Mouse (Mus musculus): Measurements from ENCODE around the gene Trim11.

Trim11 gene

GRCm38 (mm10) chr11:58981541-58982447 lies 3.9 kb downstream of the Trim11 start:
- DNase-seq: no peak

GRCm38 (mm10) chr11:58982471-58983097 lies 4.7 kb downstream of the Trim11 start:
- DNase-seq: no peak

GRCm38 (mm10) chr11:58983691-58984341 lies 5.9 kb downstream of the Trim11 start:
- no peak for DNase-seq

GRCm38 (mm10) chr11:58984657-58985056 lies 6.8 kb downstream of the Trim11 start:
- DNase-seq: no peak

GRCm38 (mm10) chr11:58985299-58985917 lies 7.5 kb downstream of the Trim11 start:
- DNase-seq: no peak

- DNase-seq: no peak
Observed at GRCm38 (mm10) chr11:58989166-58989565, 11.3 kb downstream of the Trim11 start.

- DNase-seq: no peak
Observed at GRCm38 (mm10) chr11:58990141-58990540, 12.2 kb downstream of the Trim11 start.

- DNase-seq: no peak
Observed at GRCm38 (mm10) chr11:58990794-58991193, 12.9 kb downstream of the Trim11 start.

- no peak for DNase-seq
Observed at GRCm38 (mm10) chr11:58991911-58992310, 14.0 kb downstream of the Trim11 start.

- no peak for DNase-seq
Observed at GRCm38 (mm10) chr11:58993091-58993670, 15.3 kb downstream of the Trim11 start.

GRCm38 (mm10) chr11:58994337-58994826 lies 16.5 kb downstream of the Trim11 start:
- DNase-seq: peak; percentile 37

GRCm38 (mm10) chr11:58995061-58995806 lies 17.3 kb downstream of the Trim11 start:
- DNase-seq: no peak

- no peak for DNase-seq
Observed at GRCm38 (mm10) chr11:58995807-58996370, 18.0 kb downstream of the Trim11 start.

GRCm38 (mm10) chr11:58997541-58997940 lies 19.6 kb downstream of the Trim11 start:
- no peak for DNase-seq

GRCm38 (mm10) chr11:58999158-58999557 lies 21.3 kb downstream of the Trim11 start:
- DNase-seq: no peak

GRCm38 (mm10) chr11:58999830-59000229 lies 21.9 kb downstream of the Trim11 start:
- no peak for DNase-seq

- DNase-seq: no peak
Observed at GRCm38 (mm10) chr11:59000635-59001034, 22.7 kb downstream of the Trim11 start.

GRCm38 (mm10) chr11:59002327-59003079 lies 24.6 kb downstream of the Trim11 start:
- DNase-seq: no peak

GRCm38 (mm10) chr11:59015052-59015451 lies 37.2 kb downstream of the Trim11 start:
- no peak for DNase-seq

- no peak for DNase-seq
Observed at GRCm38 (mm10) chr11:59026411-59026810, 48.5 kb downstream of the Trim11 start.

GRCm38 (mm10) chr11:59029003-59029402 lies 51.1 kb downstream of the Trim11 start:
- no peak for DNase-seq

Data from cerebellum, adult 11-12 months (tissue).